Mouse (Mus musculus): ENCODE measurements around the gene Sdccag8.
A peak's percentile ranks its signal among the peaks of the same experiment; 100 is the strongest.

The Sdccag8 gene

DNA sequence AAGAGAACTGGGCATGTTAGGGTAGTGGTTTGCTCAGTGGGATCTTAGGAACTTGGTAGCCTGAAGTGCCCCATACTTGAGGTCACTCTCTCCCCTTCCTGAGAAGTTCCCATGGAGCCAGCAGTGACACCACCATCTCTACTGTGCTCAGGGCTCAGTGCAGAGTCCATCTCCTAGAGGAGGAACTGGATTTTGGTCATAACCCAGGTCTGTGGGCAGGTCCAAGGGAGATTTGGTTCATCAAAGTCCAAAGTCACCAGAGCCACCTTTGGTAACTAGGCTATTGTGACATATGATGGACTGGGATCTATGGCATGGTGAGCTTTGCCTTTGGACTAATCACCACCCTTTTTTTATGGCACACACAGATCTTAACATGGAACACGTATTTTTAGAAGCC, 198.9 kb downstream of the Sdccag8 start:
- no peak for DNase-seq

GRCm38 (mm10) chr1:177013776-177014175, 199.3 kb downstream of the Sdccag8 start:
- DNase-seq: peak in 1 of 2 experiments; percentile 74

- DNase-seq: no peak
These were observed 199.9 kb downstream of the Sdccag8 start for GRCm38 (mm10) chr1:177014346-177014745.

- no peak for DNase-seq
These were observed 200.5 kb downstream of the Sdccag8 start for GRCm38 (mm10) chr1:177014921-177015439.

DNA sequence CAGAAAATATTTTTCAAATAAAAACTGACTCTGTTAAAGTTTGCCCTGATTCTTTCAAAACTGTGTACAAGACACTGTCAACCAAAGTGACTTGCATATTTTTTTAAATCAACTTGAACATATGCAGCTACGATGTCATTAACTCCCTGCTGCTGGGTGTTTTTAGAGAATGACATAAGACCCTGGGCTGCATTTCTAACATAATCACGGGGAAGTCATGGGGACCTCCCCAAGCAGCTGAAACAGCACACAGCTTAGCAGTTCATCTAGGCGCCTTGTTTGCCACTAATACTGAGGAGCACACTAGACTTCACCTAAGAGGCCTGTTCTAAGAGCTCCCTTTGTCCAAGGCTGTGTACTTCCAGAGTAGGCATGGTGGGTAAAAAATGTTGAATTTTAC, 201.5 kb downstream of the Sdccag8 start:
- DNase-seq: no peak

DNA sequence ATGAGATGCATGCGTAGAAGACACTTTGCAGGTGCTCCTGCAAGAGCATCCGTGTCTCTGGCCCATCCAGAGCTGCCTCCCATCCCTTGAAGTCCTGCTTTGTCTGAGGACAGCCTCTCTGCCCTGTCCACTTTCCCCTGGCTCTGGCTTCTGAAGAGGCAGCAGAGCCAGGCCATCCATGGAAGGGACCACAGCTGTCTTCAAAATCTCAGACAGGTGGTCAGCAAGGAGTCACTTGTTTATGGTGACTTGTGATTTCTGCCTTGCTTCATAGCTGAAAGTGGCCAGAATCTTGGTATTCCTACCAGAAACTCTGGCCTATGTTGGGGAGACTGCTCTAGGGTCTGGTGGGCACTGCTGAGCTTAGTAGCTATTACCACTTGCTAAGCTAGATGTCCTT, 202.3 kb downstream of the Sdccag8 start:
- no peak for DNase-seq

DNA sequence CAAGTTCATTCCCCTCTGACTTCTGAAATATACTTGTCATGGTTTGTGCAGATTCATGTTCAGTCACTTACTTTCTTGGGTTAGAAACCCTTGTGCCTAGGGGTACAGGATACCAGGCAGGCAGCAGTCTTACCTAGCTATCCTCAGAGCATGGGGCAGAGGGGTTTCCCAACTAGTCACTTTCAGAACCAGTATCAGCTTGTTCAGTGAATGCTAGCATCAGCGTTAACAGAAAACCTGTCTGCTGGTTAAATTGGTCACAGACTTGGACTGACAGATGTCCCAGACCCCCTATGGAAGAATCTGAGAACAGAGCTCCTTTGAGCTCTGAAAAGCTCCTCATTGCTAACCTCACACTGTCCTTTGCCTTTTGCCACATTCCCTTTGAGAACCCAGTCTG, 204.3 kb downstream of the Sdccag8 start:
- DNase-seq: no peak

- no peak for DNase-seq
These were observed 205.2 kb downstream of the Sdccag8 start for GRCm38 (mm10) chr1:177019668-177020067.

- DNase-seq: no peak
These were observed 208.3 kb downstream of the Sdccag8 start for GRCm38 (mm10) chr1:177022751-177023150.

GRCm38 (mm10) chr1:177027706-177028105, 213.2 kb downstream of the Sdccag8 start:
- DNase-seq: no peak

- no peak for DNase-seq
These were observed 214.6 kb downstream of the Sdccag8 start for GRCm38 (mm10) chr1:177029032-177029431.

GRCm38 (mm10) chr1:177030669-177031068, 216.2 kb downstream of the Sdccag8 start:
- no peak for DNase-seq

GRCm38 (mm10) chr1:177031196-177031595, 216.7 kb downstream of the Sdccag8 start:
- no peak for DNase-seq

GRCm38 (mm10) chr1:177032233-177032632, 217.8 kb downstream of the Sdccag8 start:
- DNase-seq: no peak

- DNase-seq: peak; percentile 58 to 78
These were observed 221.0 kb downstream of the Sdccag8 start for GRCm38 (mm10) chr1:177035460-177035859.

- no peak for DNase-seq
These were observed 223.9 kb downstream of the Sdccag8 start for GRCm38 (mm10) chr1:177038383-177038782.

GRCm38 (mm10) chr1:177039093-177039674, 224.7 kb downstream of the Sdccag8 start:
- no peak for DNase-seq

DNA sequence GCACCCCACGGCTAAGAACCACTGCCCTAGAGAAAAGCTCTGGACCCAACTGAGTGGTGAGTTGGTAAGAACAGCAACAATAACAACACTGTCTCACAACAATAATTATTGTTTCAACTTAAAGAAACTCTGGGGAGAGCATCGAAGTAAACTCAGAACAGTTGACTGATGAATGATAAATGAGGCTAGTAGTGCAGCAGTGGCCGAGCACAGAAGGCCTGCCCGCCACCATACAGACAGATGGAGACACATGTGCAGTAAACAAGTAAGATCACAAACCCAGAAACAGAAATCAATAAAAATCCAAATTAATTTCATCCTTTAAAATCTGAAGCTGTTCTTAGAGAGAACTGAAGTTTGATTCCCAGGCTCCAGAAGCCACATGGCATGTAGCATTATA, 225.6 kb downstream of the Sdccag8 start:
- no peak for DNase-seq

- peak; percentile 54 to 56 for DNase-seq
These were observed 231.4 kb downstream of the Sdccag8 start for GRCm38 (mm10) chr1:177045885-177046284.

GRCm38 (mm10) chr1:177046963-177047362, 232.5 kb downstream of the Sdccag8 start:
- DNase-seq: no peak

- DNase-seq: no peak
These were observed 234.3 kb downstream of the Sdccag8 start for GRCm38 (mm10) chr1:177048773-177049172.

DNA sequence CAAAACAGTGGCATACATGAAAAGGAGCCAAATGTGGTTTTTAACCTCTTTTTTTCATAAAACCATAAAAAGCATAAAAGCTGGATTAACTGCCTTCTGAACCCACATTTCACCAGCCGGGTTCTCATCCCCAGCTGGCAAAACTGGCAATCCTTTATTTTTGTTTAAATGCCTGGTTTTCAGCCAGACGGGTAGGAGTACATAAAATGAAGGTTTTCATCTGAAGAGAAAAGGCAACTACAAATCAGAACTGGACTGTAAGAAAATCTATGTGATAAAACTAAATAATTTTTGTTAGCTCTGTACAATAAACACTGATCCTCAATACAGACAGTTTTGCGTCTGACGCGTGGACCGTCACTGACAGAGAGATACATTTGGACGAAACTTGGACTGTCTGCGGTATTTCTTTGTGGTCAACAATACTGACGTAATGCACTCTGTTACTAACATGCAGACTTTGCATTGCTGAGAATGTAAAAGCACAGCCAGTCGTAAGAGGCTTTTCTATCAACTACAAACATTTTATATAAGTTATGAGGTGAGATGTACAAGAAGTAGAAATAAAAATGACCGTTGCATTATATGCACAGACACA, 237.0 kb downstream of the Sdccag8 start:
- peak in 1 of 2 experiments; percentile 40 for DNase-seq

DNA sequence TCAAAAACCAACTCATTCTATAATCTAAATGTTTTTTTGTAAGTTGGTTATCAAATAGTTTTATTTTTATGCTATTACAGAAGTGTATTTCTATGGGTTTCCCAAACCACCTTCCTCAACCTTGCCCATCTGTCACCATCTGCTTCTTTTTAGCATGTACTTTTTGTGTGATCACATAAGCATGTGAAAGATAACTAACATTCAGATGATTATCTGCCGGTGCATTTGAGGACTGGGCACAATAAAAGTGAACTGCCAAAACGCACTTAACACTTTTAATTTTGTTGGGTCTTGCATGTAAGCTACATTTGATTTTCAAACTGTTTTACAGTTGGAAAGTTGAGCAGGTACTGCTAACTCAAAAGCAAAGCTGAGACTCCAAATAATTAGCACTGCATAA, 240.4 kb downstream of the Sdccag8 start:
- no peak for DNase-seq

DNA sequence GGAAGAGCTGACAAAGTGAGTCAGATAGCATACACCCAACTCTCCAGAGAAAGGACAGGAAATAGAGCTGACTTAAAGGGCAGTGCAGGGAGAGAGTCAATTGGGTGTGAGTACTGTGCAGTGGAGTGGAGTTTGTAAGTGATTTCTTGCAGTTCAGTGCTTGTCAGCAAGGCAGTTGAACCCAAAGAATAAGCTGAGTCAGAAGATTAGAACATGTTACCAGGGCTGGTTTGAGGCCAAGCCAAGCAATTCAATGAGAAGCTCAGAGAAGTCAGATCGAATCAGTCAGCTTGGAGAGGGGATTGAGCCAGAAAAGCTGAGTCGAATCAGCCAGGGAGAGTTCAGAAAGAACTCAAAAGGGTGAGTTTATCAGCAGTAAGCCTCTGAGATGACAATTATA, 247.3 kb downstream of the Sdccag8 start:
- DNase-seq: no peak

DNA sequence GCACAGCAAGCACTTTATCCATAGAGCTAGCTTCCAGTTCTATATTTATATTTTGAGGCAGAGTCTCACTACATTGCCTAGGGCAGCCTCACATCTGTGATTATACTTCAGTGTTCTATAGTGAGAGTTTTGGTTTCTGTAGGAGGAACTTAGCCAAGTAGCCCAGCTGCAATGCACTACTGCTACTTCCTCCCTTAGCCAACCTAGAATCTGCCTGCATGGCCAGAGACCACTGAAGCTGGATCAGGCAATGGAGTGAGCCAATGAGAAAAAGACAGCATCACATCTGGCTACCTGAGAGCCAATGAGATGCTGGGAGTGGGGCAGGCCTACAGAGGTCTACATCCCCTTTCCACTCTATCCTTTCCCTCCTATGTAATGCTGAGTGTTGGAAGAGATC, 251.3 kb downstream of the Sdccag8 start:
- no peak for DNase-seq

Data from cerebellum, postnatal 14 days (tissue).